Mouse (Mus musculus): Measurements from ENCODE around the gene Acot11. TPM values are rescaled to one million over a fixed set of nuclear protein-coding genes. Genes with fewer than 3 reads are reported as not detected.

Acot11 gene
- total RNA-seq (2021): 10 to 100 TPM in 1 of 2 experiments, 1 to 10 TPM in 1; 9.9 to 13.2 TPM
- long read RNA-seq, experiment 1: 0 reads
- long read RNA-seq, experiment 2, full-length matches to known transcripts: 2 of 2 reads
- long read RNA-seq, experiment 2, partial matches to known transcripts: 0 of 2 reads
- long read RNA-seq, experiment 2, other reads (novel, unspliced or antisense): 0 of 2 reads

DNA sequence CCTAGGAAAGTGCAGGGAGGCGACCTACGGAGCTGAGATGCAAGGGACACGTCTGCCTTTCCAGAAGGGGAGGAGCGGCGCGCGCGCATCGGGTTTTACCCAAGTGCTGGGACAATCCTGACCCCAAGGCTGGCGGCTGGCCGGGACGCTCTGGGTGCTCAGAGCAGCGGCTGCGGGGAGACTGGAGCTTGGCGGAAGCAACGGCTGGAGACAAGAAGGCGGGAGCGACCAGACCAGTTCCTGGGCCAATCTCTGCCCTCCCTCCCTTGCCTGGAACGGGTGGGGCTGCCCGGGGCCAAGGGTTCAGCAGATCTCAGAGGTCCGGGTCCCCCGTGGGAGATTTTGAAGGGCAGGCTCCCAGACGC, at the start of gene Acot11:
Acot11 (minus strand) TSS at position 89 of the 365 bp plus-strand sequence.
- peak; percentile 48 for DNase-seq (ENCODE audit: low spot score)

DNA sequence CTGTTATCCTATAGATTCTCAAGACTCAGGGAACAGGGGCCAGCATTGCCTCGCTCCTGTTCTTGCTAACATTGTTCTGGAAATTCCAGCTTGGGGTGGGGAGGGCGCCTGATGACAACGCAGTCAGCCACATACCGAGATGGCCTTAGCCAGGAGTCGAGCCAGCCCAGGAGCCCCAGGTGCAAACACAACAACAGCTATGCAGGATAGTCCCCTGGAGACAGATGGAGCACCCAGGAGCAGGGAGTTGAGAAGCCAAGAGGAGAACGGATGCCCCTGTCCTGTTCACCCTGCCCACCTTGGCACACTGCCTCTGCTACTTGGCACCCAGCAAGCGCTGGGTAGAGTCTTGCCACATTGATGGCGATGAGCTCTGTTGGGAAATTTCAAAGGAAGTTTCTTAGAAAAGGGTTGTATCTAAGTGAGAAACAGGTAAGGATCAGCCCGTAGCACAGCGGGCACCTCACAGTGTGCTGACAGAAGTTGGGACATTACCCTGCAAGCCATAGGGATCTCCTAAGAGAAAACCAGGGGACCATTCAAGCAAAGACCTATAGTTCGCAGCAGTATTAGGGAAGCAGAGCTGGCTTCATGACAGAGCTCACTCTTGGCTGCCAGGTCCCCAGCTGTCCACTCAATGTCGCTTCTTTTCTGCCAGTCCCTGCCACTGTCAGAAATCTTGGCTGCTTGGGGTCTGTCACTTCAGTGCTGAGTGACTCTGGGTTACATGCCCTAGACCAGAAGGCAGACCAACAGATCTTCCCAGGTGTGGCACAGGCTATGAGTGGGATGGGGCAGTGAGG, 43.7 kb upstream of the Acot11 start:
- peak; percentile 32 for DNase-seq (ENCODE audit: low spot score)

DNA sequence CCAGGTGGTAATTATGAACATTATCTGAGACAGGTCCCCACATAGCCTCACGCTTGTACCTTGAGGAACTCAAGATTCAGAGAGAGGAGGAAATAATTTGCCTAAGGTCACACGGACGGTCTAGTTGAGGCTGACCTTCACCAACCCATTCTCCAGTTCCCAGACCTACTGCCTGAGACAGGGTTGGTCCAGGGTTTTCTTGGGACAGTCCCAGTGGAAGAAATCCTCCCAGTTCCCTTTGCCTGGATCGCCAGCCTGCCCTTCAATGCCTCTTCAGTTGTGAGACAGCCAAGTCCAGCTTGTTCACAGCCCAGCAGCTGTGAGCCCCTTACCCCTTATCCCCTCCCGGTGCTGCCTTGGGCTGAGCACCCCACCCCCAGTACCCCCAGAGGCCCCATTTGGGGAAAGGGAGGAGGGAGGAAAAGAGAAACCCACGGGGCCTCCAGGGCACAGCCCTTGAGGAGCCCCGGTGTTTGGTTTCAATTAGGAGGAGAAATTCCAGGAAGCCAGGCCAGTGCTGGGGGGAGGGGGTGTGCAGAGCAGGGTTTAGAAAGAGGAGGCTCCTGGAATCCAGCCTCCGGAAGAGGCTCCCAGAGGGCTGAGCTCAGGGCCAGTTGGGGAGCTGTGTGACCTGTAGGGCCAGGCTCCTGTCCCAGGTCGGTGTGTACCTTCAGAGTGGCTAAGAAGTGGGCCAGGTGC, 42.9 kb upstream of the Acot11 start:
- DNase-seq (ENCODE audit: low spot score): peak; percentile 78

DNA sequence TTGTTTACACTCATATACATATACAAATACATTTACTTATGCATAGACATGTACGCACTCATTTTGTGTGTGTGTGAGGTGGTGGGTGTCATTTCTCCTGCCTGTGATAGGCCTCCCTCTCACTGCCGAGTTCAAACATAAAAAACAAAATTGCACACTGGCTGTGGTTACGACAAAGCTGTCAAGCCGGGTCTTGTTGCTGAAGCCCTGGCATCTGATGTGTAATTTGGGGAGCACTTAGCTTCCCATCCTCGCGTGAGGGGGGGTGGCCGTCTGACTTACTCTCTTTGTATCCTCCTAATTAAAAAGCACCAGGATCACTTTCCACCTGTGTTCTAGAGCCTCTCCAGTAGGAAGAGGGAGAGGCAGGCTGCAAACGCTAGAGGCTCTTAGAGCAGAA, 37.8 kb upstream of the Acot11 start:
- DNase-seq (ENCODE audit: low spot score): no peak

DNA sequence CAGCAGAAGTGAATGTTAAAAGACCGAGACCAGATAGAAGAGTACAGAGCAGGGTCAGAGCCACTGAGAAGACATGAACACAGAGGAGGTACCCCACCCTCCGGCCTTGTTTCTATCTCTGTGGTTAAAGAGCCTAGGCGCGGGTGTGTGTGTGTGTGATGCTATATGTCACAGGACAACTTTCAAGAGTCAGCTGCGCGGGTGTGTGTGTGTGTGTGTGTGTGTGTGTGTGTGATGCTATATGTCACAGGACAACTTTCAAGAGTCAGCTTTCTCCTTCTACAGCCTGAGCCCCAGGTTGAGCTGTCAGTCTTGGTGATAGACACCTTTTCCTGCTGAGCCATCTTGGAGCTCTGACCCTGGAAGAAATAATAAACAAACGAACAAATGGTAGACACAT, 37.1 kb upstream of the Acot11 start:
- DNase-seq (ENCODE audit: low spot score): no peak

DNA sequence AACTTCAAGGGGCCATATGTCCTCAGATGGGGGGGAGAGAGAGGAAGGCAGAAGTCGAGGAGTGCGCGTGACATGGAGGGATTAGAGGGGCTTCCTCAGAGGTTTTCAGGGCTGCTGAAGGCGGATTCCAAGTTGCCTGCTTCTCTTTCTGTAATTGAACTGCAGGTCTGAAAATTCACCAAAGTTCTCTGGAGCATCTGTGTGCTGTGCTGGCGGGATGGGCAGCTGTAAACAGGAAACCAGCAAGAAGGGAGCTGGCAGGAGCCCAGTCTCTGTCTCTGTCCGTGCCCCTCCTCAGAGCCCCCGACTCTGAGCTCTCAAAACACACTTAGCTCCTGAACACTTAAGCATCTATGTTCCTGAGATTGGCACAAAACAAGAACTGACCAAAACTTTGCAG, 36.5 kb upstream of the Acot11 start:
- DNase-seq (ENCODE audit: low spot score): no peak

DNA sequence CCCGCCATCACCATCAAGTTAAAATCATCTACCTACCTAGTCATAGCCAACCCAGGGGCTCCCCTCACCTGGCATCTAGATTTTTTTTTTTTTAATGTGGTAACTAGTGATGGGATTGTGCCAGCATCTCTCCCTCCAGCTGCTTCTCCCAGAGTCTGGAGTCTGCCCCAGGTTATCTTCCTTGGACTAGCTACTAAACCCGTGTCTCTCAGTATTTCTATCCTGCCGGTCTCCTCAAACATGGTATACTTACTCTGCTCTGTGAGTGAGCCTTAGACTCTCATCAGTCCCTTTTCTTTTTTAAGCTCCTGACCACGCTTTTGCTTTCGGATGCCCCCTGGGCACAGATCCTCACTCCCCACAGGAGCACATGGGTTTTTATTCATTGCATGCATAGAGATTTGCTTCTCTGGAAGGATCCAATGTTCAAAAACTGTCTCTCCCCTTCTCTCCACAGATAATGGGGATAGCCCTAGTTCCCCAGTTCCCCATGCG, 35.9 kb upstream of the Acot11 start:
- DNase-seq (ENCODE audit: low spot score): no peak

DNA sequence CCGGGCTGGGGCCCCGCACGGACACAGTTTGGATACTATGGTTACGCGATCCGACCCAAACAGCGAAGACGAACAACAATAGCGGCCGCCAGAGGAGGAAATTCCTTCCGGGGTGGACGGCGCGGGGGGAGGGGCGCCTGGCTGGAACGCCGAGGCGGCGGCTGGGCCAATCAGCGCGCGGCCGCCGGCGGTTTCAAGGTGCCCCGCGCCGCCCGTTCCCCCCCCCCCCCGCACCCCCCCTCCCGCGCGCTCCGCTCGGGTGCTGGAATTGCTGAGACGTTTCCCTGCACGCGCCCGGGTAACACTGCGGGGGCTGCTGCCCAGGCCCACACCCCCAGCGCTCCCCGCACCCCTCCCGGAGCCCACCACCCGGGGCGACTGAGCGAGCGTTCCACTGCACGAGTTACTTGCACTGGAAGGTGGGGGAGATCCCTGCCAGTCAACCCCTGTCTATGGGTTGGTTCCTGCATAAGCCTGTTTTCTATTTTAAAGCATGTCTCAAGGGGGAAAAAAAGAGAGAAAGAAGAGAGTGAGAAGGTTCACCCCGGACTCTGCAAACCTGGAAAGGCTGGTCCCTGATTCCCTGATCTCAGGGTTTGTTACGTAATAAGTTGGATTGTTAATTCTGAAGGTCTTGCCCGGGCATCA, 35.3 kb upstream of the Acot11 start:
- DNase-seq (ENCODE audit: low spot score): peak; percentile 89

DNA sequence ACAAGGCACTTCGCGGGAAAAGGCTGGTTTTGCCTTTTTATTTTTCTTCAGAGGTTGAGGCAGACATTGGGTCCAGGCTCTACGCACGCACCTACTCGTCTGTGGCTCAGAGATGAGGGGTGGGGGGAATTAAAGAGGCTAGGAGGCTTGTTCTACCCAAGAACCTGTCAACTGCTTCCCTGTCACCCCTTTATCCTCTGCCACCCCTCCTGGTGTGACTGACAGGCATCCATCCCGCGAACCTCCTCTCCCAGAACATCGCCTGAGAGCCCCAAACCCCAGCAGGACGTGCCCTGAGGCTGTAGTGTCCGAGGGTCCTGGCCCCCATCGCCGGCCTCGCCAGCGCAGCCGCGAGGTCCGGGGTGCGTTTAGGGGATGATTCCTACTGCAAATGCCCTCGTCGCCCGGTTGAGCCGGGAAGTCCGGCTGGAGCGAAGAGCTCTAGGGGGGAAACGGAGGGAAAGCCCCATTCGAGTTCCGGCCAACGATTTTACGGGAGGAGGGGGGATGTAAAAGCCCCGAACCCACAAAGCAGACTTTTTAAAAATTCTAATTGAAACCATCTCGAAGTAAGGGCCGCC, 34.5 kb upstream of the Acot11 start:
- peak; percentile 46 for DNase-seq (ENCODE audit: low spot score)

DNA sequence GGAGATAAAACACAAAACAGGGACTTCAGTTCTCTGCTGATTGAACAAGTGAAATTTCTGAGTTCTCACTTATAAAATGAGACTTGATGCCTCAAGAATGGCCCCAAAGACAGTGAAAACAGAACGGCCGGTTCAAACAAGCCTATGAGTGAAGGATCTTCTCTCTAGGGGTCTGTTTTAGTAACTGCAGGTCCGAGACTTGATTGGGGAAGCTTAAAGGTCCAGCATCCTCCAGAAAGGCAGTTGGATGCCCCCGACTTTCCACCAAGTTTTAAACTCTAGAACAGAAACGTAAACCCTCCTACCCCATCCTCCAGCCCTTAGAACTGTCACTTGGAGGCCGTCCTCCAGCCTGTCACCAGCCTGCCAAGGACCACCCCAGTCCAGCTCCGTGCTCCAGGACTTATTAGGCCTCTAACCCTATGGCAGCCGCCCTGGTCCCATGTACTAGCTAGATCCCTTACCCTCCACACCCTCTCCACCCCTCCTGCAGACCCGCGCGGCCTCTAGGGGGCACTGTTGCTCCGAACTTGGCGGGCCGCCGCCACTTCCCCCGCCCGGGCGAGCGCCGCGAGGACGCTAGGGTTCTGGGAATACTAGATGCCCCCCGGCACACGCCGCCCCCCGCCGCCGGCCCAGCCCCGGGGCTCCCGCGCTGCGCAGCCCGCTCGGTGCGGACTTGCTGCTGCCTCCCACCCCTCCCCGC, 33.9 kb upstream of the Acot11 start:
- peak; percentile 97 for DNase-seq (ENCODE audit: low spot score)

DNA sequence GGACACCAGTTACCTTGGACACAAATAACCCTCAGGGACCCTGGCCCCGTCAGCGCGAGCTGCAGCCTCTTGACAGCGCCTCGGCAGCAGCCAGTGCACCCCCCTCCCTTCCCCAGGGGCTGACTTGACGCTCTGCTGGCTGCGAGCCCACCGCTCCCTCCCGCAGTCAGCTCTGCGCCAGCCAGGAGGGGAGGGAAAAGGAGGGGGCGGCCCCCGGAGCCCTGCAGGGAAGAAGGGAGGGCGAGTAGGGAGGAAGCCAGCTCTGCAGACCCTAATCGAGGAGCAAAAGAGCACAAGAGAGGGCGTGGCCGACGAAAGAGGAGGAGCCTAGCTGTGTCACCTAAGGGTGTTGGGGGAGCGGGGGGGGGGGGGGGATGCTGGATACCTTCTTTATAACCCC, 33.2 kb upstream of the Acot11 start:
- DNase-seq (ENCODE audit: low spot score): peak; percentile 48

DNA sequence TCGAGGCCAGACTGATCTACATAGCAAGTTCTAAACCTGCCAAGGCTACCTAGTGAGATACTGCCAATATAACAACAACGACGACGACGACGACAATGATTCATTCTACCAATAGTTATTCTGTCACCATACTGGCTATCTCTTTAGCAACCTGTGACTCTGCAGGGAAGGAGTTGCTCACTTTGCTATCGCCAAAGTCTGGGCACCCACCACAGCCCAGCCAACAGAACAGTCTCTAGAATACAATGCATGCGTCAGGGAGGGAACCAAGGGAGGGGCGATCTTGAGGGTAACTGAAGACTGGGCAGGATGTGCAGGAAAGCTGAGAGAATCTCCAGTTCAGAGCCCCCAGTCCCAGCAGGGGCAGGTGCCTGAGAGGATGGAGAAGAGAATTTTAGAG, 32.6 kb upstream of the Acot11 start:
- no peak for DNase-seq (ENCODE audit: low spot score)

DNA sequence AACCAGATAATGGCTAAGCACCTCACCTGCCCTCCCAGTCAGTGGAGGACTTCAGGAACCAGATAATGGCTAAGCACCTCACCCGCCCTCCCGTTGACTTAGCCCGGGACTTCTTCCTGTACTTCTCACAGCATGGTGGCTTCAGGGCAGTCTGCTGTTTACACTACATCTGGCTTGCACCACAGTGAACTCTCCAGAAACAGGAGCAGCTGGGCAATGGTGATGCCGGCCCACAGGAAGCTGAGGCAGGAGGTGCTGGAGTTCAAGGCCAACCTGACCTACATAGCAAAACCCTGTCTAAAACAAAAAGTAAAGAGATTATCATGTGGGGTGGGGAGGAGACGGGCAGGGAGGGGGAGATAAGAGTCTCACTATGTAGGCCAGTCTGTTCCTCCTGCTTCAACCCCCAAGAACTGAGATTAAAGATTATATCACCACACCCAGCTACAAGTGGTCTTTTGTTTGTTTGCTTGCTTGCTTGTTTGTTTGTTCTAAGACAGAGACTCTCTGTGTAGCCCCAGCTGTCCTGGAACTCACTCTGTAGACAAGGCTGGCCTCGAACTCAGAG, 25.8 kb upstream of the Acot11 start:
- no peak for DNase-seq (ENCODE audit: low spot score)

DNA sequence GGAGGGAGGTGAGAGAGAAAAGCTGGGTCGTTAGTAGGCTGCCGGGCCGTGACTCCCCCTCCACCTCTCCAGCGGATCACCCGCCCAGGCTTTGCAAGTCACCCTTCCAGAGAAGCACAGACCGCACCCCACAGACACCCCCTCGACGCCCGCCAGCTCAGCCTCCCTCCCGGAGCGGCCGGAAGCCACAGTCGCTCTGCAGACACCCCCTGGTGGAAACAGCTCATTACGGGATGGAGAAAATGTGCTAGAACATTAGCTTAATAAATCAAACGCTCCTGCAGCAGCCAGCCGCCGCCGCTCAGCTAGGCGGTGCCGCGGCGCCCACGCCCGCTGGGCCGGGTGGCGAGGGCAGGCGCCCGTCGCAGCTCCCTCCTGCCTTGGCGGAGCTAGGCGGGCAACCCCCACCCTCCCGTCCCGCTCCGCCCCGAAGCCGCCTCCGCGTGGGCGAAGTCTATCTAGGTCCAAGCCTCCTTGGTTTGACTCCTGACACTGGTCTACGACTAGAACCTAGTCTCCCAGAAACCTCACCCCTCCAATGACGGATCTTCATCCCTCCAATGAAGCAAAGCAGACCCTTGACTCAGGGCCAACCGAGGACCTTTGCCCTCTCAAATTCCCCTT, 23.1 kb upstream of the Acot11 start:
- peak; percentile 56 for DNase-seq (ENCODE audit: low spot score)

DNA sequence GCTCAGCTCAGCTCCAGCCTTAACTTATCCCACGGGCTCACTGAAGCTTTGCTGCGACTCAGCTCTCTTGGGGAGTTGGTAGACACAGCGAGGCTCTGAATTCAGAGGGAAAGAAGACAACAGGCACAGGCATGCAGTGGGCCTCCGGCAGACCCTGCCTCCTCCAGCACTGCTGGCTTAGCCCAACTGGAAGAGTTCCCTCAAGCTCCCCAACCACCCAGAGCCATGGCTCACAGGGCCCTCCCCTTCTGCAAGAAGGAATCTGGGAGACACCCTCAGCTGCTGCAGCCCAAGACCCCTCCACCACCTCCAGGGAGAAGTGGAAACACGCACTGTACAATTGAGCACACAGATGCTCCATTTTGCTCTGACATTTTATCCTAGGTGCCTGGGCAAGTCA, 20.4 kb upstream of the Acot11 start:
- DNase-seq (ENCODE audit: low spot score): no peak

DNA sequence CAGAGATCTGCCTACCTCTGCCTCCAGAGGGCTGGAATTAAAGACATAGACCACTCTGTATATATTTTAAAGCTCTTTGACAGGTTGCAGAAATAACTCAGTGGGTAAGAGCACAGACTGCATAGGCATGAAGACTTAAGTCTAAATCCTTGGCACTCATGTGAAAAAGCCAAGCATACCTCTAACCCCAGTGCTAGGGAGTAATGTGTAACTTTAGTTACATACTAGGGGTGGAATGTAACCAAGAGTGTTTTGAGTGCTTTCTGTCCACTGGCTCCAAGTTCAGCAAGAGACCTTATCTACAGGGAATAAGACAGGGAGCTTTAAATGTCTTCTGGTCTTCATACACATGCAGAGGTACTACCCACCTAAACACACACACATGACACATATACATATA, 14.6 kb upstream of the Acot11 start:
- DNase-seq (ENCODE audit: low spot score): no peak

DNA sequence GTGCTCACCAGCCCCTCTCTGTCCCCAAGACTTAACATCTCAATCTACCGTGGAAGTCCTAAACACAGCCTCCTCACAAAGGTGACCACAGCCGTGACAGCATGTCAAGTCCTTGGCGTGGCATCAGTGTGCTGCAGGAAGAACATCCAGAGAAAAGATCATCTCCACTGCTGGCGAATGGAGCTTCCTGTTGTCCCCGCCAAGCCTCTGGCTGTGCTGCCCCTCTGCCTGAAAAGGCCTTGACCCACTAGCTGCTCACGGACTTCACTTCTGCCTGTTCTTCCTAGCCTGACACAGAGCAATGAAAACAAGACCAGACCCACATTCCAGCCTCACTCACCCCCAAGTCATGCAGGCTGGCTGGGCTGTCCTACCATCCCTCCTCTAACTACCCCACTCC, 13.5 kb upstream of the Acot11 start:
- DNase-seq (ENCODE audit: low spot score): no peak

DNA sequence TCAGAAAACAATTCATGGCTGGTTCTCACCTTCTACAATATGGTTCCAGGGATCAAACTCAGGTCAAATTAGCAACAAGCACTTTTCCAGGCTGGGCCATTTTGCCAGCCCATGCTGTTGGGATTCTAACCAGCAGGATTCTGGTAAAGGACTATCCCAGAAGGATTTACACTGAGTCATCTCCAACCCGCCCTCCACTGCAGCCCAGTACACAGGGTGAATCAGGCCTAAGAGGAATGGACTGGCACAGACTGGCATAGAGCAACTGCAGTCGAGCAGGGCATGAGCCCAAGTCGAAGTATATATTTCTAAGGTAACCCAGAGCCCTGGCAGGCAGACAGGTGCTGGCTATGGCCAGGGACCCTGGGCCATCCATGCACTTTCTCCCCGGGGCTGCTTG, 12.2 kb upstream of the Acot11 start:
- no peak for DNase-seq (ENCODE audit: low spot score)

DNA sequence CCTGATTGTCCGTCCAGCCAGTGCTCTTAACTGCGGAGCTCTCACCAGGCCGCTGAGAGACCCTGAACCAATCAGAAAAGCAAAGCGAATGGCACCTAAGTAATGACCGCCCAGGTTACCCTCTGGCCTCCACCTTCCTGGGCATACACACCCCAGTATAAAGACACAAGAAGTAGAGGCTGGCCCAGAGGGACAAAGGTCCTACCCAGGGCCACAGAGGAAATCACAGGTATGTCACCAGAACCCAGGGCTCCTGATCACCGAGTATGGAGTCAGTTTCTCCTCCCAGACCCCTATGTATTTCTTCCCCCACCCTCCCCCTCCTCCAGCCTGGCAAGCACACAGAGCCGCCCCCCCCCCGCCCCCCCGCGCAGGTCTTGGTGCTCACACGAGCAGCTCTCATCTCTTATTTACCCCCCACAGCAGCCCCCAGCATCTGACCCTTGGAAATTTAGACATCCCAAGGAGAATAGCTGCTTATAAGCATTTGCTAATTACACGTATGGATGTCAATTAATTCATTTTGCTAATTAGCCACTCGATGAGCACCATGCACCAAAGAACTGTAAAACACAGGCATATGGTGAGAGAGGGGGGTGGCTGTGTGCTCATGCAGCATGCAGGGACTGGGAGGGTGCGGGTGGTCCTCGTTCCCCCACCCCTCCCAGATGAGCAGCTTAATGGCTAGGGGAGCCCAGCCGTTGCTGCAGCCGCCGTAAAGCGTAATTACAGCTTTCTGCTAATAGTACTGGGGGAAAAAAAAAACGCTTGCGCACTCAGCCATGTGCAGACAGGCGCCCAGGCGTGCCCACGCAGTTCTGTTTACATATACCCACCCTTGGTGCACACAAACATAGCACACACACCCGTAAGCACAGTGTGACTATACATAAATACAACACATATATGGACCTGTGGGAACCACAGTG, 10.9 kb upstream of the Acot11 start:
- no peak for DNase-seq (ENCODE audit: low spot score)

Measured in gastrocnemius, adult 18-20 months (tissue).